Mouse (Mus musculus): ENCODE data around the gene Acy3. TPM values are rescaled to one million over a fixed set of nuclear protein-coding genes. Genes with fewer than 3 reads are reported as not detected.

The Acy3 gene
- polyA plus RNA-seq, 1 experiment from 2014 or later, result 2.5 TPM

DNA sequence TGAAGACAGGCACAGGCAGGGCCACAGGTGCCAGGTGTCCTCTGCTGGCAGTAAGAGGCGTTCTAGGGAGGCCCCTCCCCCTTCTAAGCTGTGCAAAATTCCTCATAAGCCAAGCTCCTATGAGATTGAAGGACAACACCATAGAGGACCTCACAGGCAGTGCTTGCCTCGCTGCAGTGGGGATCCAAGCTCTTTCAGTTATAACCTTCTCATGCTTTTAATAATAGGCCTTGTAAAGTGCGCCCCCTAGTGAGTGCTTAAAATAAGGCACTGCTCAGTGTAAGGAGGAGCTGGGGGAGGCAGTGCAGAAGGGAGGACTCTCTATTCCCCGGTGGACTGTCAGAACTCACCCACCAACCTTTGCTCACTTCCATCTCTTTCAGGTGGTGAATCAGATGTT, 6.1 kb upstream of the Acy3 start:
- peaks cover 3% of the 10 kb centered on the region; the same call in 1 of the 2 replicates for H3K4me1 ChIP-seq (replicated peaks)
- H3K9ac ChIP-seq, result no peak overlapping the region
- H3K27me3 ChIP-seq, result no peaks in the 10 kb centered on the region
- H3K36me3 ChIP-seq, result no peaks in the 10 kb centered on the region
- 17% methylated on average over 4 of the region's 4 CpGs for WGBS
- H3K27ac ChIP-seq (replicated peaks), result no peak overlapping the region
- H3K9me3 ChIP-seq, result no peaks in the 10 kb centered on the region
- no peak overlapping the region for H3K4me2 ChIP-seq
- H3K4me3 ChIP-seq, result no peak overlapping the region
- ATAC-seq (ENCODE audit: low FRiP score, low read depth), result peak; percentile 71

DNA sequence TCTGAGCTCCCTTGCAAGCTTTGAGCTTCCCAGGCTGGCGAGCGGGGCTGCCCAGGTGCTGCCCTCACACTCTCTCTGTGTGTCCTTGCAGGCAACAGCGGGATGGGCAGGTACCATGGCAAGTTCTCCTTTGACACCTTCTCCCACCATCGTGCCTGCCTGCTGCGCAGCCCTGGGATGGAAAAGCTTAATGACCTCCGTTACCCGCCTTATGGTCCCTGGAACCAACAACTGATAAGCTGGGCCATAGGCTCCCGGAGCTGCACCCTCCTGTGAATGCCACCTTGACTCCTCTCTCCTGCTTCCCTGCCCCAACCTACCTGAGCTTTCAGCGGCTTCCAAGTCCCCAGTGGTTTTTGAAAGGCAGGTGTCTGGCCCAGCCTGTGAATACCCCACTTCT, 5.5 kb upstream of the Acy3 start:
- Histone ChIP-seq H3K27me3 (no peaks in the 10 kb centered on the region), H3K9me3 (no peaks in the 10 kb centered on the region), H3K4me1 (replicated peaks) (peaks cover 5% of the 10 kb centered on the region; the same call in 1 of the 2 replicates), H3K9ac (no peak overlapping the region), H3K4me2 (no peak overlapping the region), H3K4me3 (no peak overlapping the region), H3K27ac (replicated peaks) (no peak overlapping the region), H3K36me3 (no peaks in the 10 kb centered on the region)
- no peak for ATAC-seq (ENCODE audit: low FRiP score, low read depth)
- WGBS, result 82% methylated on average over 9 of the region's 9 CpGs

GRCm38 (mm10) chr19:3983527-3984200, 2.7 kb upstream of the Acy3 start:
- peaks cover 5% of the 10 kb centered on the region; the same call in 1 of the 2 replicates for H3K4me1 ChIP-seq (replicated peaks)
- H3K27ac ChIP-seq (replicated peaks), result no peak overlapping the region
- H3K4me3 ChIP-seq, result no peak overlapping the region
- H3K27me3 ChIP-seq, result no peaks in the 10 kb centered on the region
- H3K36me3 ChIP-seq, result no peaks in the 10 kb centered on the region
- 27% methylated on average over 9 of the region's 9 CpGs for WGBS
- ATAC-seq (ENCODE audit: low FRiP score, low read depth), result no peak
- H3K9ac ChIP-seq, result no peak overlapping the region
- H3K4me2 ChIP-seq, result no peak overlapping the region
- no peaks in the 10 kb centered on the region for H3K9me3 ChIP-seq

- no peak for ATAC-seq (ENCODE audit: low FRiP score, low read depth)
- peaks cover 5% of the 10 kb centered on the region; the same call in 1 of the 2 replicates for H3K4me1 ChIP-seq (replicated peaks)
- H3K4me2 ChIP-seq, result no peak overlapping the region
- H3K9ac ChIP-seq, result no peak overlapping the region
- 15% methylated on average over 8 of the region's 8 CpGs for WGBS
- no peaks in the 10 kb centered on the region for H3K36me3 ChIP-seq
- no peak overlapping the region for H3K4me3 ChIP-seq
- H3K27me3 ChIP-seq, result no peaks in the 10 kb centered on the region
- no peak overlapping the region for H3K27ac ChIP-seq (replicated peaks)
- H3K9me3 ChIP-seq, result no peaks in the 10 kb centered on the region
Measured at GRCm38 (mm10) chr19:3985261-3985681, 1.1 kb upstream of the Acy3 start.

DNA sequence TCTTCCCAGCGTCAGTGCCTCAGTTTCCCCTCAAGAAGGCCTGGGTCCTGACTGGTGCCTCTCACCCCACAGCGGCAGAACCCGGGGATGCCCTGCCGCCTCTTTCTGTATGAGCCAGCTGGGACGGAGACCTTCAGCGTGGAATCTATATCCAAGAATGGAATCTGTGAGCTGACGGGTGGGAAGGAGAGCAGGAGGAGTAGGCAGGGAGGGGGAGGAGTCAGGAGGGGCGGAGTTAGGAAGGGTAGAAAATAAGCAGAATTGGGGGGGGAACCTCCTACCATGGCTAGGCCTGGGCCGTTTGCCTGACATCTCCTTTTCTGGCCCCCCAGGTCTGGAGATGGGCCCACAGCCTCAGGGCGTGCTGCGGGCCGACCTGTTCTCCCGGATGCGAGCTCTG, 1.7 kb downstream of the Acy3 start:
- 90% methylated on average over 14 of the region's 14 CpGs for WGBS

GRCm38 (mm10) chr19:3988750-3989149, 2.4 kb downstream of the Acy3 start:
- peaks cover 5% of the 10 kb centered on the region; the same call in 1 of the 2 replicates for H3K4me1 ChIP-seq (replicated peaks)
- H3K27ac ChIP-seq (replicated peaks), result no peak overlapping the region
- H3K4me2 ChIP-seq, result no peak overlapping the region
- WGBS, result 84% methylated on average over 4 of the region's 4 CpGs
- H3K9ac ChIP-seq, result no peak overlapping the region
- no peak for ATAC-seq (ENCODE audit: low FRiP score, low read depth)
- no peak overlapping the region for H3K4me3 ChIP-seq
- no peaks in the 10 kb centered on the region for H3K27me3 ChIP-seq
- H3K9me3 ChIP-seq, result no peaks in the 10 kb centered on the region
- no peaks in the 10 kb centered on the region for H3K36me3 ChIP-seq

More for the DNA sequence above, 1.7 kb downstream of the Acy3 start:
- Histone ChIP-seq H3K27me3 (no peaks in the 10 kb centered on the region), H3K4me1 (replicated peaks) (peaks cover 5% of the 10 kb centered on the region; the same call in 1 of the 2 replicates), H3K4me3 (no peak overlapping the region), H3K9me3 (no peaks in the 10 kb centered on the region), H3K36me3 (no peaks in the 10 kb centered on the region), H3K4me2 (no peak overlapping the region), H3K9ac (no peak overlapping the region), H3K27ac (replicated peaks) (no peak overlapping the region)
- ATAC-seq (ENCODE audit: low FRiP score, low read depth), result no peak

- no peak overlapping the region for H3K9ac ChIP-seq
- no peaks in the 10 kb centered on the region for H3K9me3 ChIP-seq
- no peak for ATAC-seq (ENCODE audit: low FRiP score, low read depth)
- no peaks in the 10 kb centered on the region for H3K4me1 ChIP-seq (replicated peaks)
- no peak overlapping the region for H3K4me3 ChIP-seq
- no peaks in the 10 kb centered on the region for H3K27me3 ChIP-seq
- no peak overlapping the region for H3K4me2 ChIP-seq
- H3K27ac ChIP-seq (replicated peaks), result no peak overlapping the region
- 43% methylated on average over 6 of the region's 6 CpGs for WGBS
- H3K36me3 ChIP-seq, result no peaks in the 10 kb centered on the region
Measured at GRCm38 (mm10) chr19:3990804-3991203, 4.4 kb downstream of the Acy3 start.

GRCm38 (mm10) chr19:3991562-3991961, 5.2 kb downstream of the Acy3 start:
- H3K27me3 ChIP-seq, result no peaks in the 10 kb centered on the region
- no peak overlapping the region for H3K4me3 ChIP-seq
- H3K27ac ChIP-seq (replicated peaks), result no peak overlapping the region
- WGBS, result 92% methylated on average over 3 of the region's 3 CpGs
- H3K4me1 ChIP-seq (replicated peaks), result no peaks in the 10 kb centered on the region
- no peak overlapping the region for H3K4me2 ChIP-seq
- H3K36me3 ChIP-seq, result no peaks in the 10 kb centered on the region
- H3K9ac ChIP-seq, result no peak overlapping the region
- H3K9me3 ChIP-seq, result no peaks in the 10 kb centered on the region
- no peak for ATAC-seq (ENCODE audit: low FRiP score, low read depth)

DNA sequence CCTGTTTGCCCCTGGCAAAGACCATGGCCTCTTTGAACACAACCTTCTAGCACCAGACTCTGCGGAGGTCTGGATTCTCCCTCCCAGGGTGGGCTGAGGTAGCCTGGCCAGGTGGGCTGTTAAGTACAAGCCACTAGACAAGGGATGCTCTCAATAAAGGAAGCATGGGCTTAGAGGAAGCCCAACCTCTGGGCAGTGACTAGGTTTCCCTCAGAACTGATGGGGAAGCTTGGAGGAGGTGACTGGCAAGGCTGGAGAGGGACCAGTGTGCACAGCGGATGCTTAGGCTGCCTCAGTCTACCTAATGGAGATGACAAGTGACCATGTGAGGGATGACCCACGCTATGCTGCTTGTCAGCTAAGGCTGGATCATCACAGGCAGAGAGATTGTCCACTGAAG, 5.6 kb downstream of the Acy3 start:
- Histone ChIP-seq H3K4me3 (no peak overlapping the region), H3K36me3 (no peaks in the 10 kb centered on the region), H3K27me3 (no peaks in the 10 kb centered on the region), H3K4me1 (replicated peaks) (no peaks in the 10 kb centered on the region), H3K9me3 (no peaks in the 10 kb centered on the region), H3K4me2 (no peak overlapping the region), H3K9ac (no peak overlapping the region), H3K27ac (replicated peaks) (no peak overlapping the region)
- ATAC-seq (ENCODE audit: low FRiP score, low read depth), result no peak
- 80% methylated on average over 3 of the region's 3 CpGs for WGBS

- Histone ChIP-seq H3K4me2 (no peak within 1 kb of the TSS), H3K4me1 (replicated peaks) (no peaks in the 10 kb centered on the region), H3K9me3 (no peaks in the 10 kb centered on the region), H3K4me3 (no peak within 1 kb of the TSS), H3K27ac (replicated peaks) (no peak within 1 kb of the TSS), H3K27me3 (no peaks in the 10 kb centered on the region), H3K9ac (no peak within 1 kb of the TSS), H3K36me3 (no peaks in the 10 kb centered on the region)
- 63% methylated on average over 5 of the region's 5 CpGs for WGBS
- no peak for ATAC-seq (ENCODE audit: low FRiP score, low read depth)
Measured at GRCm38 (mm10) chr19:3992416-3992815, 6.0 kb downstream of the Acy3 start, which contains the start of gene Tbx10. TSS of gene Tbx10 (plus strand) at chr19:3992752.

- H3K27me3 ChIP-seq, result no peaks in the 10 kb centered on the region
- no peak overlapping the region for H3K27ac ChIP-seq (replicated peaks)
- no peaks in the 10 kb centered on the region for H3K36me3 ChIP-seq
- H3K9me3 ChIP-seq, result no peaks in the 10 kb centered on the region
- H3K4me2 ChIP-seq, result no peak overlapping the region
- H3K4me1 ChIP-seq (replicated peaks), result peaks cover 11% of the 10 kb centered on the region
- 69% methylated on average over 6 of the region's 6 CpGs for WGBS
- H3K9ac ChIP-seq, result no peak overlapping the region
- no peak overlapping the region for H3K4me3 ChIP-seq
- ATAC-seq (ENCODE audit: low FRiP score, low read depth), result no peak
Measured at GRCm38 (mm10) chr19:3994932-3995331, 8.6 kb downstream of the Acy3 start.

GRCm38 (mm10) chr19:3995505-3995904, 9.1 kb downstream of the Acy3 start:
- H3K4me1 ChIP-seq (replicated peaks), result peaks cover 12% of the 10 kb centered on the region
- no peaks in the 10 kb centered on the region for H3K9me3 ChIP-seq
- ATAC-seq (ENCODE audit: low FRiP score, low read depth), result no peak
- H3K4me3 ChIP-seq, result no peak overlapping the region
- 92% methylated on average over 3 of the region's 3 CpGs for WGBS
- no peaks in the 10 kb centered on the region for H3K36me3 ChIP-seq
- no peak overlapping the region for H3K4me2 ChIP-seq
- no peaks in the 10 kb centered on the region for H3K27me3 ChIP-seq
- H3K27ac ChIP-seq (replicated peaks), result no peak overlapping the region
- no peak overlapping the region for H3K9ac ChIP-seq

- Histone ChIP-seq H3K9me3 (no peaks in the 10 kb centered on the region), H3K4me3 (no peak overlapping the region), H3K9ac (no peak overlapping the region), H3K27me3 (no peaks in the 10 kb centered on the region), H3K4me2 (no peak overlapping the region), H3K27ac (replicated peaks) (no peak overlapping the region), H3K4me1 (replicated peaks) (peaks cover 15% of the 10 kb centered on the region), H3K36me3 (no peaks in the 10 kb centered on the region)
- no peak for ATAC-seq (ENCODE audit: low FRiP score, low read depth)
- 75% methylated on average over 7 of the region's 7 CpGs for WGBS
Measured at GRCm38 (mm10) chr19:3996106-3996505, 9.7 kb downstream of the Acy3 start.

Data from hindbrain, embryonic 15.5 days (tissue).